Mouse (Mus musculus) forebrain, embryonic 10.5 days (tissue): ENCODE data around the gene Bach2. TPM values are rescaled to one million over a fixed set of nuclear protein-coding genes. Genes with fewer than 3 reads are reported as not detected.

Experiments
- DNase-seq: peaks from one replicate; pipeline ENCODE4 v3.0.0-alpha.2; 2017; ENCODE audit warnings: low spot score; ENCODE audit errors: extremely low spot score
- H3K27ac ChIP-seq: fragments of 300-500 bp; sonication (generic); 2 replicates; pipeline ENCODE4 v1.5.1; 2016; ENCODE audit warnings: mild to moderate bottlenecking
- H3K27me3 ChIP-seq: fragments of 300-500 bp; sonication (generic); 2 replicates; pipeline ENCODE4 v1.6.1; 2016; ENCODE audit warnings: mild to moderate bottlenecking; ENCODE audit not compliant: poor library complexity, severe bottlenecking
- H3K36me3 ChIP-seq: fragments of 300-500 bp; sonication (generic); replicated peaks from 2 replicates; pipeline ENCODE4 v1.6.1; 2016; ENCODE audit warnings: mild to moderate bottlenecking, moderate library complexity
- H3K4me1 ChIP-seq: fragments of 300-500 bp; sonication (generic); 2 replicates; pipeline ENCODE4 v1.6.1; 2016
- H3K4me3 ChIP-seq: fragments of 300-500 bp; sonication (generic); 2 replicates; pipeline ENCODE4 v1.5.1; 2016; ENCODE audit warnings: mild to moderate bottlenecking, moderate library complexity
- H3K9me3 ChIP-seq: fragments of 300-500 bp; sonication (generic); 2 replicates; pipeline ENCODE4 v1.6.1; 2016; ENCODE audit warnings: mild to moderate bottlenecking, moderate library complexity
- WGBS: fragments of 180-500 bp; shearing (Covaris S2); methylation state at CpG from one replicate; pipeline ENCODE4 v1.1.7; 2016; 5-methylcytosine and 5-hydroxymethylcytosine counted together
- polyA plus RNA-seq: library from polyadenylated mRNA; unstranded; fragments of >200 nt; fragmentation: Nextera tagmentation; extraction: Ambion mirVana; gene quantifications from 2 replicates; pipeline ENCODE4 v1.2.1, GENCODE M21; 2016

Bach2 gene
- polyA plus RNA-seq, 1 experiment from 2014 or later = 7.1 TPM

GRCm38 (mm10) chr4:32520628-32521360, 282.2 kb downstream of the Bach2 start:
- no peak overlapping the region for H3K4me3 ChIP-seq
- WGBS = 31% methylated on average over 18 of the region's 18 CpGs
- peak overlapping the region; percentile 65 for H3K27ac ChIP-seq
- no peaks in the 10 kb centered on the region for H3K9me3 ChIP-seq
- peaks cover 66% of the 10 kb centered on the region for H3K4me1 ChIP-seq
- no peaks in the 10 kb centered on the region for H3K27me3 ChIP-seq
- no peaks in the 10 kb centered on the region for H3K36me3 ChIP-seq
- no peak for DNase-seq

- Histone ChIP-seq H3K4me3 (no peak overlapping the region), H3K27ac (peak overlapping the region; percentile 63), H3K27me3 (no peaks in the 10 kb centered on the region), H3K9me3 (no peaks in the 10 kb centered on the region), H3K36me3 (no peaks in the 10 kb centered on the region), H3K4me1 (peaks cover 71% of the 10 kb centered on the region)
- DNase-seq = no peak
- WGBS = 70% methylated on average over 6 of the region's 6 CpGs
Observed at GRCm38 (mm10) chr4:32521361-32521740, 282.7 kb downstream of the Bach2 start.

GRCm38 (mm10) chr4:32522013-32522412, 283.4 kb downstream of the Bach2 start:
- 77% methylated on average over 2 of the region's 2 CpGs for WGBS
- Histone ChIP-seq H3K4me1 (peaks cover 76% of the 10 kb centered on the region), H3K9me3 (no peaks in the 10 kb centered on the region), H3K36me3 (no peaks in the 10 kb centered on the region), H3K27me3 (no peaks in the 10 kb centered on the region), H3K4me3 (no peak overlapping the region), H3K27ac (peak overlapping the region; percentile 63; the same call in 1 of the 2 replicates)
- no peak for DNase-seq

- Histone ChIP-seq H3K27me3 (no peaks in the 10 kb centered on the region; the same call in 1 of the 2 replicates), H3K4me3 (no peak overlapping the region), H3K9me3 (no peaks in the 10 kb centered on the region), H3K27ac (peak overlapping the region; percentile 36; the same call in 1 of the 2 replicates), H3K36me3 (no peaks in the 10 kb centered on the region), H3K4me1 (peaks cover 74% of the 10 kb centered on the region)
- DNase-seq = no peak
- WGBS = 64% methylated on average over 2 of the region's 2 CpGs
Observed at GRCm38 (mm10) chr4:32524282-32524681, 285.7 kb downstream of the Bach2 start.

- Histone ChIP-seq H3K9me3 (no peaks in the 10 kb centered on the region), H3K27me3 (no peaks in the 10 kb centered on the region; the same call in 1 of the 2 replicates), H3K4me1 (peaks cover 74% of the 10 kb centered on the region), H3K4me3 (no peak overlapping the region), H3K36me3 (no peaks in the 10 kb centered on the region), H3K27ac (peak overlapping the region; percentile 20; the same call in 1 of the 2 replicates)
- DNase-seq = no peak
- WGBS = 73% methylated on average over 5 of the region's 5 CpGs
Observed at GRCm38 (mm10) chr4:32525000-32525399, 286.4 kb downstream of the Bach2 start.

GRCm38 (mm10) chr4:32526228-32526836, 287.7 kb downstream of the Bach2 start:
- no peak overlapping the region for H3K4me3 ChIP-seq
- no peaks in the 10 kb centered on the region for H3K36me3 ChIP-seq
- no peaks in the 10 kb centered on the region for H3K9me3 ChIP-seq
- no peak overlapping the region for H3K27ac ChIP-seq
- no peaks in the 10 kb centered on the region; the same call in none of the 2 replicates for H3K27me3 ChIP-seq
- DNase-seq = no peak
- 76% methylated on average over 9 of the region's 9 CpGs for WGBS
- peaks cover 74% of the 10 kb centered on the region for H3K4me1 ChIP-seq

- no peaks in the 10 kb centered on the region for H3K36me3 ChIP-seq
- peaks cover 69% of the 10 kb centered on the region for H3K4me1 ChIP-seq
- no peak for DNase-seq
- 86% methylated on average over 17 of the region's 17 CpGs for WGBS
- H3K27ac ChIP-seq = peak overlapping the region; percentile 66; the same call in 1 of the 2 replicates
- no peak overlapping the region for H3K4me3 ChIP-seq
- no peaks in the 10 kb centered on the region for H3K9me3 ChIP-seq
- no peaks in the 10 kb centered on the region; the same call in none of the 2 replicates for H3K27me3 ChIP-seq
Observed at GRCm38 (mm10) chr4:32529443-32529995, 290.9 kb downstream of the Bach2 start.

GRCm38 (mm10) chr4:32530421-32530920, 291.9 kb downstream of the Bach2 start:
- WGBS = 40% methylated on average over 9 of the region's 9 CpGs
- no peak for DNase-seq
- H3K4me1 ChIP-seq = peaks cover 62% of the 10 kb centered on the region

GRCm38 (mm10) chr4:32530921-32531846, 292.6 kb downstream of the Bach2 start:
- WGBS = 46% methylated on average over 28 of the region's 28 CpGs
- Histone ChIP-seq H3K9me3 (no peaks in the 10 kb centered on the region), H3K36me3 (no peaks in the 10 kb centered on the region), H3K4me1 (peaks cover 64% of the 10 kb centered on the region), H3K27me3 (no peaks in the 10 kb centered on the region; the same call in none of the 2 replicates), H3K4me3 (peak overlapping the region; percentile 30), H3K27ac (peak overlapping the region; percentile 78)
- DNase-seq = no peak

More at GRCm38 (mm10) chr4:32530421-32530920, 291.9 kb downstream of the Bach2 start:
- H3K36me3 ChIP-seq = no peaks in the 10 kb centered on the region
- no peaks in the 10 kb centered on the region; the same call in none of the 2 replicates for H3K27me3 ChIP-seq
- H3K4me3 ChIP-seq = peak overlapping the region; percentile 30; the same call in 1 of the 2 replicates
- no peaks in the 10 kb centered on the region for H3K9me3 ChIP-seq
- H3K27ac ChIP-seq = peak overlapping the region; percentile 78

GRCm38 (mm10) chr4:32532079-32532478, 293.5 kb downstream of the Bach2 start:
- DNase-seq = no peak
- no peaks in the 10 kb centered on the region for H3K36me3 ChIP-seq
- peak overlapping the region; percentile 31; the same call in 1 of the 2 replicates for H3K27ac ChIP-seq
- no peak overlapping the region for H3K4me3 ChIP-seq
- no peaks in the 10 kb centered on the region; the same call in none of the 2 replicates for H3K27me3 ChIP-seq
- peaks cover 66% of the 10 kb centered on the region for H3K4me1 ChIP-seq
- 80% methylated on average over 8 of the region's 8 CpGs for WGBS
- no peaks in the 10 kb centered on the region for H3K9me3 ChIP-seq

- no peak overlapping the region for H3K4me3 ChIP-seq
- peaks cover 3% of the 10 kb centered on the region for H3K27me3 ChIP-seq
- H3K9me3 ChIP-seq = no peaks in the 10 kb centered on the region
- no peaks in the 10 kb centered on the region for H3K36me3 ChIP-seq
- WGBS = 78% methylated on average over 7 of the region's 7 CpGs
- H3K4me1 ChIP-seq = peaks cover 75% of the 10 kb centered on the region
- H3K27ac ChIP-seq = no peak overlapping the region
- no peak for DNase-seq
Observed at GRCm38 (mm10) chr4:32533735-32534134, 295.1 kb downstream of the Bach2 start.

- Histone ChIP-seq H3K36me3 (no peaks in the 10 kb centered on the region), H3K4me1 (peaks cover 61% of the 10 kb centered on the region), H3K27ac (no peak overlapping the region), H3K4me3 (no peak overlapping the region), H3K9me3 (no peaks in the 10 kb centered on the region), H3K27me3 (peaks cover 6% of the 10 kb centered on the region)
- WGBS = 88% methylated on average over 7 of the region's 7 CpGs
- DNase-seq = no peak
Observed at GRCm38 (mm10) chr4:32535626-32536025, 297.0 kb downstream of the Bach2 start.
